23 mouse cellular contexts compared by ENCODE assay signal in the genomic region with DNA sequence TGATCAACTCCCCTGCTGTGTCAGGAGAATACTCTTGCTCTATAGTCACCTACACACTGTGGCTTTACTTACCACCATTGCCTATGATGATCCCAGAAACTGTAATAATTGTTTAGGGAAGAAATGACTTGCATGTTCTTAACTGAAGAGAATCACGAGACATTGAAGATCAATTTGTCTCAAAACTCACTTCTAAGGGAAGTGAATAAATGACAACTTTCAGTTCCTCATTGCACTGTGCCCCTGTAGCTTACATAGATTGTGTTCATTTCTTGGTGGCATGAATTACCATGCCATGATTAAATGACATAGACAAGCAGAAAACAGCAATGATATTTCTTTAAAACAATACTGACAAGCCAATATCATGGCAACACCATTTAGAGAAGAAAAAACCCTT.
DNase-seq lines count a peak whose midpoint lies in the region; ATAC-seq and TF ChIP-seq lines count a peak whose summit lies in the region.
"Had no signal": no experiment of that assay in that cellular context is flagged by ENCODE, and none has a peak within 500 bp of the region (broad histone marks: within the 10 kb centered on the region; RNA-seq: fewer than 3 reads in every experiment).

No protein-coding gene starts in this region.

- no peak for TF ChIP-seq CTCF in CH12.LX (conservative IDR thresholded peaks at IDR 0.05 in 1 of 2, IDR thresholded peaks at IDR 0.05 in 1 of 2; ENCODE audit: low read depth in 2 of 2, low read length in 2 of 2)

- H3K4me3 ChIP-seq in CH12.LX (replicated peaks in 1 of 3; ENCODE audit: low read depth in 2 of 3, low read length in 2 of 3, poor library complexity in 1 of 3) = no peak overlapping the region
- H3K4me3 ChIP-seq in midbrain, embryonic 13.5 days (replicated peaks) = no peak overlapping the region
- no peak overlapping the region for H3K4me3 ChIP-seq in embryonic facial prominence, embryonic 10.5 days
- H3K4me3 ChIP-seq: embryonic facial prominence, embryonic 13.5 days; embryonic facial prominence, embryonic 15.5 days; erythroblast, embryonic 14.5 days; forebrain, embryonic 10.5 days; forebrain, embryonic 12.5 days had no signal

- dilution Hi-C loops in CH12.LX (cut with MboI; ENCODE audit: extremely low pct_ligation_motif_present, extremely low pct_unique_long_range_greater_than_20kb, low sequenced_read_pairs) = no loop called here

- H3K4me1 ChIP-seq in CH12.LX (ENCODE audit: control insufficient read depth in 1 of 2, insufficient read depth in 2 of 2) = peaks cover 0 to 5% of the 10 kb centered on the region in 2 experiments; a peak in 2 of 4 replicates
- no peaks in the 10 kb centered on the region for H3K4me1 ChIP-seq in midbrain, embryonic 13.5 days (replicated peaks)
- H3K4me1 ChIP-seq in embryonic facial prominence, embryonic 10.5 days = no peaks in the 10 kb centered on the region
- H3K4me1 ChIP-seq: embryonic facial prominence, embryonic 13.5 days; embryonic facial prominence, embryonic 15.5 days; forebrain, embryonic 10.5 days; forebrain, embryonic 12.5 days had no signal

- no peaks in the 10 kb centered on the region for H3K36me3 ChIP-seq in CH12.LX (replicated peaks in 1 of 2; ENCODE audit: control insufficient read depth in 1 of 2, insufficient read depth in 1 of 2, low read length in 1 of 2)
- no peaks in the 10 kb centered on the region for H3K36me3 ChIP-seq in midbrain, embryonic 13.5 days
- H3K36me3 ChIP-seq in embryonic facial prominence, embryonic 10.5 days (replicated peaks) = no peaks in the 10 kb centered on the region
- H3K36me3 ChIP-seq: embryonic facial prominence, embryonic 13.5 days; embryonic facial prominence, embryonic 15.5 days; forebrain, embryonic 10.5 days; forebrain, embryonic 12.5 days had no signal

- peak; percentile 70 for TF ChIP-seq EP300 in CH12.LX (IDR thresholded peaks at IDR 0.05; ENCODE audit: low read length)

- no peaks in the 10 kb centered on the region for H3K27me3 ChIP-seq in CH12.LX (replicated peaks)
- no peaks in the 10 kb centered on the region for H3K27me3 ChIP-seq in midbrain, embryonic 13.5 days
- H3K27me3 ChIP-seq in embryonic facial prominence, embryonic 10.5 days (replicated peaks; ENCODE audit: low read depth, poor library complexity, severe bottlenecking) = no peaks in the 10 kb centered on the region
- H3K27me3 ChIP-seq: embryonic facial prominence, embryonic 13.5 days; embryonic facial prominence, embryonic 15.5 days; forebrain, embryonic 12.5 days had no signal

- H3K9ac ChIP-seq in CH12.LX (ENCODE audit: insufficient read depth, low read depth) = no peak overlapping the region
- H3K9ac ChIP-seq in midbrain, embryonic 13.5 days (replicated peaks) = no peak overlapping the region
- H3K9ac ChIP-seq: embryonic facial prominence, embryonic 13.5 days; embryonic facial prominence, embryonic 15.5 days; forebrain, embryonic 12.5 days had no signal

- no peak overlapping the region for H3K27ac ChIP-seq in CH12.LX (ENCODE audit: insufficient read depth, low read depth)
- H3K27ac ChIP-seq in midbrain, embryonic 13.5 days = no peak overlapping the region
- no peak overlapping the region for H3K27ac ChIP-seq in embryonic facial prominence, embryonic 10.5 days (replicated peaks)
- H3K27ac ChIP-seq: embryonic facial prominence, embryonic 13.5 days; embryonic facial prominence, embryonic 15.5 days; forebrain, embryonic 10.5 days; forebrain, embryonic 12.5 days had no signal

- no peak overlapping the region for H3K4me2 ChIP-seq in CH12.LX (ENCODE audit: insufficient read depth, low read depth, poor library complexity, severe bottlenecking)
- H3K4me2 ChIP-seq in midbrain, embryonic 13.5 days (replicated peaks) = no peak overlapping the region
- H3K4me2 ChIP-seq: embryonic facial prominence, embryonic 13.5 days; embryonic facial prominence, embryonic 15.5 days; forebrain, embryonic 12.5 days had no signal

- TF ChIP-seq POLR2A in CH12.LX (IDR thresholded peaks at IDR 0.05; ENCODE audit: low read depth, low read length) = no peak

- no peak for TF ChIP-seq RAD21 in CH12.LX (IDR thresholded peaks at IDR 0.05; ENCODE audit: low read depth, low read length)

- 0 out of 2 replicates have a peak, but pooled peaks have one; percentile 22 for ATAC-seq in granulocyte monocyte progenitor cell, adult 5-6 weeks (replicated peaks; ENCODE audit: poor library complexity, severe bottlenecking)
- no peak for ATAC-seq in midbrain, embryonic 13.5 days
- ATAC-seq: CD4-positive, CD25-positive, alpha-beta regulatory T cell, adult 4 months; forebrain, embryonic 14.5 days; forebrain, embryonic 16.5 days had no signal

- in situ Hi-C loops in CH12.LX (cut with MboI; ENCODE audit: low pct_ligation_motif_present, low pct_unique_long_range_greater_than_20kb, low sequenced_read_pairs) = no loop called here

- 91% methylated on average over 1 of the region's 1 CpGs for WGBS in midbrain, embryonic 13.5 days
- WGBS in embryonic facial prominence, embryonic 10.5 days = 85% methylated on average over 1 of the region's 1 CpGs

- H3K9me3 ChIP-seq in CH12.LX (replicated peaks; ENCODE audit: low read length) = no peaks in the 10 kb centered on the region
- no peaks in the 10 kb centered on the region for H3K9me3 ChIP-seq in midbrain, embryonic 13.5 days
- H3K9me3 ChIP-seq in embryonic facial prominence, embryonic 10.5 days = no peaks in the 10 kb centered on the region
- H3K9me3 ChIP-seq: embryonic facial prominence, embryonic 13.5 days; embryonic facial prominence, embryonic 15.5 days; forebrain, embryonic 10.5 days; forebrain, embryonic 12.5 days had no signal

- DNase-seq in A20 (ENCODE audit: low read depth, low spot score) (peak; percentile 57), CH12.LX (ENCODE audit: extremely low read depth) (peak; percentile 27)
- DNase-seq in embryonic facial prominence, embryonic 10.5 days (ENCODE audit: low spot score) = no peak
- DNase-seq in kidney, postnatal 14 days = no peak
- DNase-seq: adrenal gland, adult 2 months; adrenal gland, postnatal 10 days; adrenal gland, postnatal 25 days; B cell, adult 2 months; cerebellum, adult 11-12 months; cerebellum, adult 2 months; cerebellum, adult 9-10 months; cerebellum, postnatal 10 days; cerebellum, postnatal 25 days had no signal

- no peaks in the 10 kb centered on the region for H3K79me2 ChIP-seq in CH12.LX (replicated peaks; ENCODE audit: control insufficient read depth, extremely low read depth, insufficient read depth, poor library complexity, severe bottlenecking)

TF ChIP-seq in CH12.LX, 34 proteins besides CTCF, POLR2A, EP300 and RAD21:
- TF ChIP-seq IRF4 (IDR thresholded peaks at IDR 0.05; ENCODE audit: low read depth, low read length) (peak; percentile 69), MAX (IDR thresholded peaks at IDR 0.05; ENCODE audit: low read length) (no peak), BHLHE40 (IDR thresholded peaks at IDR 0.05; ENCODE audit: low read depth, low read length) (peak; percentile 68)

Comparison
In these comparisons a context has a peak if more than half of its experiments do, and no peak if none do; other contexts are left out.
1. DNase-seq: peak in A20 (single experiment) and CH12.LX (single experiment); none in embryonic facial prominence, embryonic 10.5 days (single experiment) and kidney, postnatal 14 days (single experiment).